Mouse (Mus musculus) stomach, postnatal 0 days (tissue): ENCODE data around the gene Noxo1.

Experiments
- CTCF ChIP-seq: IDR thresholded peaks from 2 replicates; pipeline ENCODE4 v1.5.1; 2016; ENCODE audit warnings: antibody characterized with exemption, low read depth, mild to moderate bottlenecking, moderate library complexity
- EP300 ChIP-seq: optimal IDR thresholded peaks from 2 replicates; pipeline ENCODE3; 2016; ENCODE audit warnings: antibody characterized with exemption

GRCm38 (mm10) chr17:24727618-24728017 is 31.6 kb downstream of the Noxo1 start, which contains the start of gene Rpl3l:
- TF ChIP-seq CTCF (no peak), EP300 (no peak)
